Mouse (Mus musculus) heart, adult 2 months (tissue): Measurements from ENCODE around the gene Ppa2.

Experiments used
- CTCF ChIP-seq: fragments of 200-600 bp; IDR thresholded peaks from 2 replicates; pipeline ENCODE4 v1.8.1; 2022; ENCODE audit warnings: antibody characterized with exemption, mild to moderate bottlenecking, moderate library complexity
- POLR2A ChIP-seq: fragments of 200-500 bp; IDR thresholded peaks from 2 replicates; pipeline ENCODE4 v1.6.1; 2011; ENCODE audit warnings: mild to moderate bottlenecking, low read depth, low read length, control low read depth; ENCODE audit not compliant: insufficient read depth

- TF ChIP-seq POLR2A (no peak), CTCF (no peak)
Measured at GRCm38 (mm10) chr3:133414747-133415146, 104.8 kb downstream of the Ppa2 start.
